Mouse (Mus musculus) intestine, postnatal 0 days (tissue): ENCODE data around the gene Adra2a. TPM values are rescaled to one million over a fixed set of nuclear protein-coding genes. Genes with fewer than 3 reads are reported as not detected.
A peak's percentile ranks its signal among the peaks of the same experiment; 100 is the strongest.

Experiments
- ATAC-seq: fragments of 200-750 bp; cut with Nextera tagmentation; 2 replicates; pipeline ENCODE4 v1.8.0; 2017; ENCODE audit warnings: mild to moderate bottlenecking, moderate TSS enrichment, moderate library complexity
- H3K27ac ChIP-seq: fragments of 300-500 bp; sonication (generic); 2 replicates; pipeline ENCODE4 v1.5.1; 2014; ENCODE audit warnings: mild to moderate bottlenecking, low read depth, low read length, moderate library complexity
- H3K27me3 ChIP-seq: fragments of 300-500 bp; sonication (generic); replicated peaks from 2 replicates; pipeline ENCODE4 v1.6.1; 2014; ENCODE audit warnings: low read length, mixed read lengths; ENCODE audit not compliant: control insufficient read depth, insufficient read depth
- H3K36me3 ChIP-seq: fragments of 300-500 bp; sonication (generic); 2 replicates; pipeline ENCODE4 v1.6.1; 2014; ENCODE audit warnings: mild to moderate bottlenecking, moderate library complexity; ENCODE audit not compliant: control insufficient read depth, insufficient read depth
- H3K4me1 ChIP-seq: fragments of 300-500 bp; sonication (generic); replicated peaks from 2 replicates; pipeline ENCODE4 v1.6.1; 2014; ENCODE audit warnings: antibody characterized with exemption, low read length, mixed read lengths; ENCODE audit not compliant: control insufficient read depth, insufficient read depth
- H3K4me2 ChIP-seq: fragments of 300-500 bp; sonication (generic); replicated peaks from 2 replicates; pipeline ENCODE4 v1.6.1; 2014; ENCODE audit warnings: low read depth, mild to moderate bottlenecking, moderate library complexity
- H3K4me3 ChIP-seq: fragments of 300-500 bp; sonication (generic); 2 replicates; pipeline ENCODE4 v1.5.1; 2014; ENCODE audit warnings: low read depth, low read length
- H3K9ac ChIP-seq: fragments of 300-500 bp; sonication (generic); 2 replicates; pipeline ENCODE4 v1.6.1; 2014; ENCODE audit warnings: mild to moderate bottlenecking, low read depth, low read length
- H3K9me3 ChIP-seq: fragments of 300-500 bp; sonication (generic); 2 replicates; pipeline ENCODE4 v1.6.1; 2016; ENCODE audit warnings: mixed run types; ENCODE audit not compliant: control insufficient read depth
- CTCF ChIP-seq: sonication (generic); IDR thresholded peaks from 2 replicates; pipeline ENCODE4 v1.5.1; 2016; ENCODE audit warnings: low read depth, mild to moderate bottlenecking, control low read depth, antibody characterized with exemption, moderate library complexity
- WGBS: fragments of 180-500 bp; shearing (Covaris S2); extraction: QIAGEN DNeasy Blood & Tissue Kit; methylation state at CpG from one replicate; pipeline ENCODE4 v1.1.7; 2014; 5-methylcytosine and 5-hydroxymethylcytosine counted together
- polyA plus RNA-seq: library from polyadenylated mRNA; unstranded; fragments of >200 nt; fragmentation: Nextera tagmentation; extraction: Ambion mirVana; gene quantifications from 2 replicates; pipeline ENCODE4 v1.2.1, GENCODE M21; 2015

The Adra2a gene
- polyA plus RNA-seq, 1 experiment from 2014 or later, result 1.3 TPM

DNA sequence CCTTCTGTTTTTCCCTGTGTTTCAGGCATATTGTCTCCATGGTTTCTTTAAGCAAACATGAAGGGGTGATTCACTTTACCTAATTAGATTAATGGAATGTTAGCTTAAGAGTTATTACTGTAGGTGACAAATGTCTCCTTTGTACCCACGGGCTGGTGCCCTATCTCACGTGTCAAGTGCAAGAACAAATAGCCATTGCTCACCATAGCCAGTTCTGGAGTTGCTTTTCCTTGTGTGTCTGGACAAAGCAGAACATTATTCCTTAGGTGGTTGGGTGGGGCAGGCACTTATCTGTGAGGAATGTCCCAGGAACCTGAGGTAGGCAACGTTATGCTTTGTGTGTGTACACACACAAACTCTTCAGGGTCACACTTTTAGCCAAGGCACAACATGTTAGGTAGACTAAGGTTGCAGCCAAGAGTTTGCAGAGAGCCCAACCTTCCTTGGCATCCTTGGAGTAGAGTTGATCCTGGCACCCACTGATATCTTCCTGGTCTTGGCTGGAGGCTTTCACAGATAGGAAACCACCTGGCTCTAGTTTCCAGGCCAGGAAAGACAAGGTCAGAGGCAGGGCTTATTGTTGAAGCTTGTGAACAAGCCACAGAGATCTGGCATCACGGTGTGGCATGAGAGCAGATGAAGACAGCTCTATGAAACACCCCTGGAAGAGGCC, 3.5 kb upstream of the Adra2a start:
- 0 out of 2 replicates have a peak, but pooled peaks cover 3% of the 10 kb centered on the region for H3K4me1 ChIP-seq
- 0 out of 2 replicates have a peak overlapping the region, but pooled peaks have one; percentile 50 for H3K27ac ChIP-seq
- peak overlapping the region; percentile 2; the same call in 1 of the 2 replicates for H3K4me2 ChIP-seq
- H3K9me3 ChIP-seq, result no peaks in the 10 kb centered on the region
- H3K4me3 ChIP-seq, result no peak overlapping the region
- H3K27me3 ChIP-seq, result 0 out of 2 replicates have a peak, but pooled peaks cover 4% of the 10 kb centered on the region
- ATAC-seq, result peak; percentile 64
- no peak for TF ChIP-seq CTCF
- 29% methylated on average over 4 of the region's 4 CpGs for WGBS
- H3K9ac ChIP-seq, result no peak overlapping the region
- no peaks in the 10 kb centered on the region for H3K36me3 ChIP-seq

DNA sequence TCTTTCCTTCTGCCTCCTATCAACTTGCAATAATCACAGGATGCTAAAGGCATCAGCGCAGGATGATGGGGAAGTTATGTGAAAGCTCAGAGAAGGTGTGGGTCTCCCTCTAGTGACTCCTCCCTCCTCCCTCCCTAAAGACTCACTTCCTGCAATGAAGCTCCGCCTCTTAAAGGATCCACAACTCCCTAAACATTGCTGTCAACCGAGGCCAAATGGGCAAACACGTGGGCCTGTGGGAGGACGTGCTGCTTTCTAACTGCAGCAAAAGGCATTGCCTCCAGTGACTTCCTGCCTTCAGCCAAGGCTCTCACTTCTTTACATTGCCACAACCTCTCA, 3.0 kb upstream of the Adra2a start:
- Histone ChIP-seq H3K4me2 (peak overlapping the region; percentile 2; the same call in 1 of the 2 replicates), H3K4me3 (no peak overlapping the region), H3K9me3 (no peaks in the 10 kb centered on the region), H3K4me1 (0 out of 2 replicates have a peak, but pooled peaks cover 3% of the 10 kb centered on the region), H3K27me3 (peaks cover 9% of the 10 kb centered on the region; the same call in 1 of the 2 replicates), H3K36me3 (no peaks in the 10 kb centered on the region), H3K27ac (no peak overlapping the region), H3K9ac (no peak overlapping the region)
- no peak for ATAC-seq
- WGBS, result 30% methylated on average over 5 of the region's 5 CpGs
- no peak for TF ChIP-seq CTCF

DNA sequence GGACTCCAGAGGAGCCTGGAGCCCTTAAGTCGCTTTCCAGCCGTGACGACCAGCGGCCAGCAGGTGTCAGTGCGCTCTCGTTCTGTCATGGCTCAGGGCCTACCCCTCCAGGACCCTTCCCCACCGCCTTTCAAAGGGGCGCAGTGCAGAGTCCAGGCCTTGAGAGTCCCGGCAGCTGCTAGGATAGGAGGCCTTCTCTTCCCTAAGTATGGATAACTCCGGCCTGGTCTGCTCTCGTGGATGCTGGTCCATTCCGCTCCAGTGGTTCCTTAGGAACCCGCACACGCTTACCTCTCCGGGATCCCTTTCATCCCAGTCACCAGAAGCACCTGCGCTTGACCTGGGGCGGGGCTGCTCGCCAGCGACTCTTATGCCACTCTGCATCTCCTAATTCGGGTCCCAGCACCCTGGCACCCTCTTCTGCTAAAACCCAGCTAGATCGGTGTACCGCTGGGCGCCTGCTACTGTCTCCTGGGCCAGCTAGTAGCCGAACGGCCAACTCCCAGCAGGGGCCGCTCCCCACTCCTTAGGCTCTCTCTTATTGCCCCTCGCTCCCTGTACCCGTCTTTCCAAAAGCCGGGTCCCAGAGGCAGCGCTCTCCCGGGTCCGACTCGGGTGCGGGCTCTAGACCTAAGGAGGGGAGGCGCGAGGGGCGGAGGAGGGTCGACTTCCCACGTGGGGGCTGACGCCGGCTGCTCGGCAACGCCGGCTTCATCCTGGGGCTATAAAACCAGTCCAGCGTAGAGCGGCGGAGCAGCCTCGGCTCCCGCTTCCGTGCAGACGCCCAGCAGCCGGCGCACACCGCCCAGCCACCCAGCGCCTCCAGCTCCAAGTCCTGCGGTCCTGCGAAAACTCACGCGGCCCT, 788 bp downstream of the Adra2a start:
- Histone ChIP-seq H3K4me3 (peak overlapping the region; percentile 64), H3K4me1 (peaks cover 15% of the 10 kb centered on the region; the same call in 1 of the 2 replicates), H3K36me3 (no peaks in the 10 kb centered on the region), H3K4me2 (peak overlapping the region; percentile 96), H3K27ac (no peak overlapping the region; the same call in 1 of the 2 replicates), H3K9me3 (no peaks in the 10 kb centered on the region), H3K27me3 (peaks cover 30% of the 10 kb centered on the region), H3K9ac (peak overlapping the region; percentile 35; the same call in 1 of the 2 replicates)
- ATAC-seq, result peak; percentile 57
- under 1% methylated on average over 55 of the region's 59 CpGs for WGBS
- peak; percentile 86 for TF ChIP-seq CTCF

DNA sequence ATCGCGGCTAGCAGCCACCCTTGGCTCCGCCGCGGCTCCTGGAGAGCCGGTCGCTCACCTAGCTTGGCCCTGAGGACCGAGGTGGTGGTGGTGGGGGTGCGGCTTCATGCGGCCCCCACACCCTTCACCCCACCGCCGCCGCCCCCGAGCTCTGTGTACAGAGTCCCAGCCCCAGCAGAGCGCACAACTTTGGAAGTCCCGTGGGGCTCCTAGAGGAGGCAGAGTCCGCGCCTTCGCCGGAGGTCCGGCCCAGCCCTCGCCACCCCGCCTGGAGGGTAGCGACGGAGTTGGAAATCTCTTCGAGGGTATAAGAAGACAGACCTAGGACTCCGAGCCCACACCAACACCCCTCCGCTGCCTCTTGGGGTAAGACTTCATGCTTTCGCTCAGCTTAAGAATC, 1.5 kb downstream of the Adra2a start:
- Histone ChIP-seq H3K27me3 (peaks cover 30% of the 10 kb centered on the region), H3K36me3 (no peaks in the 10 kb centered on the region), H3K4me2 (peak overlapping the region; percentile 96), H3K9ac (peak overlapping the region; percentile 35; the same call in 1 of the 2 replicates), H3K4me1 (peaks cover 15% of the 10 kb centered on the region; the same call in 1 of the 2 replicates), H3K9me3 (no peaks in the 10 kb centered on the region), H3K27ac (no peak overlapping the region; the same call in 1 of the 2 replicates), H3K4me3 (peak overlapping the region; percentile 64)
- WGBS, result under 1% methylated on average over 29 of the region's 29 CpGs
- ATAC-seq, result 0 out of 2 replicates have a peak, but pooled peaks have one; percentile 3
- no peak for TF ChIP-seq CTCF

DNA sequence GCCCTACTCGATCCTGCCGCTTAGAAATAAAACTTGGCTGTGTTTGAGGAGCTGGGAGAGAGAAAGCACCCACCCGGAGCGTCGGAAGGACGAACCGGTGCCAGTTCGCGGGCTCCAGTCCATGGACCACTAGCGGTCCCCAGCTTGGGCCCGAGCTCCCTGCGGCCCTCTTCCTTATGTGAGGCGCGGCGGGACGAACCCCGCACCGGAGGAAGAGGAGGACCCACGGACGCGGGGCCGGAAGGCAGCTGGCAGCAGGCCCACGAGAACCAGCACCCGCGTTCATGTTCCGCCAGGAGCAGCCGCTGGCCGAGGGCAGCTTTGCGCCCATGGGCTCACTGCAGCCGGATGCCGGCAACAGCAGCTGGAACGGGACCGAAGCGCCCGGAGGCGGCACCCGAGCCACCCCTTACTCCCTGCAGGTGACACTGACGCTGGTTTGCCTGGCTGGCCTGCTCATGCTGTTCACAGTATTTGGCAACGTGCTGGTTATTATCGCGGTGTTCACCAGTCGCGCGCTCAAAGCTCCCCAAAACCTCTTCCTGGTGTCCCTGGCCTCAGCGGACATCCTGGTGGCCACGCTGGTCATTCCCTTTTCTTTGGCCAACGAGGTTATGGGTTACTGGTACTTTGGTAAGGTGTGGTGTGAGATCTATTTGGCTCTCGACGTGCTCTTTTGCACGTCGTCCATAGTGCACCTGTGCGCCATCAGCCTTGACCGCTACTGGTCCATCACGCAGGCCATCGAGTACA, 2.2 kb downstream of the Adra2a start:
- Histone ChIP-seq H3K9me3 (no peaks in the 10 kb centered on the region), H3K27me3 (peaks cover 30% of the 10 kb centered on the region), H3K4me2 (peak overlapping the region; percentile 96), H3K4me3 (peak overlapping the region; percentile 64), H3K27ac (no peak overlapping the region), H3K9ac (0 out of 2 replicates have a peak overlapping the region, but pooled peaks have one; percentile 5), H3K36me3 (no peaks in the 10 kb centered on the region), H3K4me1 (peaks cover 13% of the 10 kb centered on the region; the same call in 1 of the 2 replicates)
- no peak for ATAC-seq
- no peak for TF ChIP-seq CTCF
- WGBS, result 3% methylated on average over 48 of the region's 55 CpGs
